Mouse (Mus musculus): Measurements from ENCODE around the gene Gabbr1. TPM values are rescaled to one million over a fixed set of nuclear protein-coding genes. Genes with fewer than 3 reads are reported as not detected.

The Gabbr1 gene
- polyA plus RNA-seq, 1 experiment from 2014 or later, result 8.6 TPM

GRCm38 (mm10) chr17:37061435-37061834 is 15.7 kb downstream of the Gabbr1 start:
- 66% methylated on average over 3 of the region's 3 CpGs for WGBS
- peaks cover 67% of the 10 kb centered on the region for H3K36me3 ChIP-seq
- H3K4me2 ChIP-seq, result no peak overlapping the region
- H3K4me3 ChIP-seq, result no peak overlapping the region
- no peaks in the 10 kb centered on the region for H3K4me1 ChIP-seq (replicated peaks)
- H3K27me3 ChIP-seq (replicated peaks), result no peaks in the 10 kb centered on the region
- ATAC-seq (ENCODE audit: insufficient number of reproducible peaks, low FRiP score), result no peak
- H3K9me3 ChIP-seq (replicated peaks), result no peaks in the 10 kb centered on the region
- no peak overlapping the region for H3K27ac ChIP-seq (ENCODE audit: poor library complexity, severe bottlenecking)
- no peak overlapping the region for H3K9ac ChIP-seq

- Histone ChIP-seq H3K9me3 (replicated peaks) (no peaks in the 10 kb centered on the region), H3K4me1 (replicated peaks) (no peaks in the 10 kb centered on the region), H3K27ac (ENCODE audit: poor library complexity, severe bottlenecking) (no peak overlapping the region), H3K9ac (no peak overlapping the region), H3K36me3 (peaks cover 69% of the 10 kb centered on the region), H3K27me3 (replicated peaks) (no peaks in the 10 kb centered on the region), H3K4me3 (no peak overlapping the region), H3K4me2 (no peak overlapping the region)
- ATAC-seq (ENCODE audit: insufficient number of reproducible peaks, low FRiP score), result no peak
- WGBS, result 86% methylated on average over 10 of the region's 10 CpGs
Measured at GRCm38 (mm10) chr17:37062101-37062641, 16.4 kb downstream of the Gabbr1 start.

- H3K4me3 ChIP-seq, result no peak overlapping the region
- no peak for ATAC-seq (ENCODE audit: insufficient number of reproducible peaks, low FRiP score)
- H3K36me3 ChIP-seq, result peaks cover 78% of the 10 kb centered on the region
- no peaks in the 10 kb centered on the region for H3K27me3 ChIP-seq (replicated peaks)
- no peak overlapping the region for H3K27ac ChIP-seq (ENCODE audit: poor library complexity, severe bottlenecking)
- H3K4me2 ChIP-seq, result no peak overlapping the region
- no peak overlapping the region for H3K9ac ChIP-seq
- WGBS, result 63% methylated on average over 10 of the region's 10 CpGs
- H3K4me1 ChIP-seq (replicated peaks), result no peaks in the 10 kb centered on the region
- H3K9me3 ChIP-seq (replicated peaks), result no peaks in the 10 kb centered on the region
Measured at GRCm38 (mm10) chr17:37063063-37063462, 17.3 kb downstream of the Gabbr1 start.

GRCm38 (mm10) chr17:37063686-37064495 is 18.1 kb downstream of the Gabbr1 start:
- Histone ChIP-seq H3K4me1 (replicated peaks) (no peaks in the 10 kb centered on the region), H3K36me3 (peaks cover 84% of the 10 kb centered on the region), H3K27ac (ENCODE audit: poor library complexity, severe bottlenecking) (no peak overlapping the region), H3K9ac (no peak overlapping the region), H3K9me3 (replicated peaks) (no peaks in the 10 kb centered on the region), H3K4me3 (no peak overlapping the region), H3K4me2 (no peak overlapping the region), H3K27me3 (replicated peaks) (no peaks in the 10 kb centered on the region)
- ATAC-seq (ENCODE audit: insufficient number of reproducible peaks, low FRiP score), result no peak
- WGBS, result 81% methylated on average over 11 of the region's 11 CpGs

- WGBS, result 93% methylated on average over 2 of the region's 2 CpGs
- Histone ChIP-seq H3K27me3 (replicated peaks) (no peaks in the 10 kb centered on the region), H3K9ac (no peak overlapping the region), H3K36me3 (peaks cover 91% of the 10 kb centered on the region), H3K4me2 (no peak overlapping the region), H3K9me3 (replicated peaks) (no peaks in the 10 kb centered on the region), H3K4me3 (no peak overlapping the region), H3K27ac (ENCODE audit: poor library complexity, severe bottlenecking) (no peak overlapping the region), H3K4me1 (replicated peaks) (no peaks in the 10 kb centered on the region)
- ATAC-seq (ENCODE audit: insufficient number of reproducible peaks, low FRiP score), result no peak
Measured at GRCm38 (mm10) chr17:37065993-37066392, 20.2 kb downstream of the Gabbr1 start.

GRCm38 (mm10) chr17:37067861-37068260 is 22.1 kb downstream of the Gabbr1 start:
- H3K4me1 ChIP-seq (replicated peaks), result no peaks in the 10 kb centered on the region
- H3K36me3 ChIP-seq, result peaks cover 90% of the 10 kb centered on the region
- no peak overlapping the region for H3K4me2 ChIP-seq
- no peak overlapping the region for H3K9ac ChIP-seq
- H3K27ac ChIP-seq (ENCODE audit: poor library complexity, severe bottlenecking), result no peak overlapping the region
- ATAC-seq (ENCODE audit: insufficient number of reproducible peaks, low FRiP score), result no peak
- H3K9me3 ChIP-seq (replicated peaks), result no peaks in the 10 kb centered on the region
- H3K4me3 ChIP-seq, result no peak overlapping the region
- no peaks in the 10 kb centered on the region for H3K27me3 ChIP-seq (replicated peaks)
- WGBS, result 84% methylated on average over 1 of the region's 1 CpGs

- no peak overlapping the region for H3K27ac ChIP-seq (ENCODE audit: poor library complexity, severe bottlenecking)
- no peaks in the 10 kb centered on the region for H3K27me3 ChIP-seq (replicated peaks)
- no peaks in the 10 kb centered on the region for H3K4me1 ChIP-seq (replicated peaks)
- WGBS, result 81% methylated on average over 8 of the region's 8 CpGs
- ATAC-seq (ENCODE audit: insufficient number of reproducible peaks, low FRiP score), result no peak
- no peak overlapping the region for H3K9ac ChIP-seq
- no peak overlapping the region for H3K4me2 ChIP-seq
- H3K36me3 ChIP-seq, result peaks cover 90% of the 10 kb centered on the region
- no peak overlapping the region for H3K4me3 ChIP-seq
- H3K9me3 ChIP-seq (replicated peaks), result no peaks in the 10 kb centered on the region
Measured at GRCm38 (mm10) chr17:37070121-37070520, 24.4 kb downstream of the Gabbr1 start.

- no peak overlapping the region for H3K27ac ChIP-seq (ENCODE audit: poor library complexity, severe bottlenecking)
- H3K36me3 ChIP-seq, result peaks cover 71% of the 10 kb centered on the region
- H3K9ac ChIP-seq, result no peak overlapping the region
- WGBS, result 78% methylated on average over 12 of the region's 12 CpGs
- ATAC-seq (ENCODE audit: insufficient number of reproducible peaks, low FRiP score), result no peak
- no peaks in the 10 kb centered on the region for H3K9me3 ChIP-seq (replicated peaks)
- H3K4me1 ChIP-seq (replicated peaks), result no peaks in the 10 kb centered on the region
- no peaks in the 10 kb centered on the region for H3K27me3 ChIP-seq (replicated peaks)
- H3K4me2 ChIP-seq, result no peak overlapping the region
- no peak overlapping the region for H3K4me3 ChIP-seq
Measured at GRCm38 (mm10) chr17:37072080-37072729, 26.4 kb downstream of the Gabbr1 start.

- no peak overlapping the region for H3K4me2 ChIP-seq
- H3K36me3 ChIP-seq, result peaks cover 65% of the 10 kb centered on the region
- no peak overlapping the region for H3K4me3 ChIP-seq
- no peaks in the 10 kb centered on the region for H3K4me1 ChIP-seq (replicated peaks)
- no peak overlapping the region for H3K9ac ChIP-seq
- no peak for ATAC-seq (ENCODE audit: insufficient number of reproducible peaks, low FRiP score)
- H3K9me3 ChIP-seq (replicated peaks), result no peaks in the 10 kb centered on the region
- H3K27me3 ChIP-seq (replicated peaks), result no peaks in the 10 kb centered on the region
- 56% methylated on average over 11 of the region's 11 CpGs for WGBS
- H3K27ac ChIP-seq (ENCODE audit: poor library complexity, severe bottlenecking), result no peak overlapping the region
Measured at GRCm38 (mm10) chr17:37072730-37073276, 27.0 kb downstream of the Gabbr1 start.

- ATAC-seq (ENCODE audit: insufficient number of reproducible peaks, low FRiP score), result no peak
Measured at GRCm38 (mm10) chr17:37075181-37075580, 29.4 kb downstream of the Gabbr1 start.

GRCm38 (mm10) chr17:37075766-37076165 is 30.0 kb downstream of the Gabbr1 start:
- no peak overlapping the region for H3K27ac ChIP-seq (ENCODE audit: poor library complexity, severe bottlenecking)
- 0 out of 2 replicates have a peak, but pooled peaks cover 6% of the 10 kb centered on the region for H3K4me1 ChIP-seq (replicated peaks)
- no peak overlapping the region for H3K4me3 ChIP-seq
- peaks cover 36% of the 10 kb centered on the region for H3K36me3 ChIP-seq
- ATAC-seq (ENCODE audit: insufficient number of reproducible peaks, low FRiP score), result no peak
- 61% methylated on average over 2 of the region's 2 CpGs for WGBS
- H3K9ac ChIP-seq, result no peak overlapping the region
- H3K4me2 ChIP-seq, result no peak overlapping the region
- H3K9me3 ChIP-seq (replicated peaks), result no peaks in the 10 kb centered on the region
- H3K27me3 ChIP-seq (replicated peaks), result no peaks in the 10 kb centered on the region

More at GRCm38 (mm10) chr17:37075181-37075580, 29.4 kb downstream of the Gabbr1 start:
- Histone ChIP-seq H3K9me3 (replicated peaks) (no peaks in the 10 kb centered on the region), H3K27me3 (replicated peaks) (no peaks in the 10 kb centered on the region), H3K4me1 (replicated peaks) (0 out of 2 replicates have a peak, but pooled peaks cover 3% of the 10 kb centered on the region), H3K27ac (ENCODE audit: poor library complexity, severe bottlenecking) (no peak overlapping the region), H3K4me2 (no peak overlapping the region), H3K36me3 (peaks cover 42% of the 10 kb centered on the region), H3K9ac (no peak overlapping the region), H3K4me3 (no peak overlapping the region)
- 79% methylated on average over 6 of the region's 6 CpGs for WGBS
